Mouse (Mus musculus) activated CD4-positive, CD25-positive, alpha-beta regulatory T cell, adult 4 months (primary cell): ENCODE data around the gene Mars. TPM values are rescaled to one million over a fixed set of nuclear protein-coding genes. Genes with fewer than 3 reads are reported as not detected.

ENCODE experiments used
- ATAC-seq: one replicate; pipeline ENCODE4 v1.8.0; 2017
- polyA plus RNA-seq, 2 experiments: library from polyadenylated mRNA; unstranded; fragments of 100-300 nt; shearing (Covaris generic); gene quantifications; one replicate each; pipeline ENCODE4 v1.2.1; 2017

The Mars gene
- 10 to 100 TPM; 21.6 to 21.9 TPM for polyA plus RNA-seq

DNA sequence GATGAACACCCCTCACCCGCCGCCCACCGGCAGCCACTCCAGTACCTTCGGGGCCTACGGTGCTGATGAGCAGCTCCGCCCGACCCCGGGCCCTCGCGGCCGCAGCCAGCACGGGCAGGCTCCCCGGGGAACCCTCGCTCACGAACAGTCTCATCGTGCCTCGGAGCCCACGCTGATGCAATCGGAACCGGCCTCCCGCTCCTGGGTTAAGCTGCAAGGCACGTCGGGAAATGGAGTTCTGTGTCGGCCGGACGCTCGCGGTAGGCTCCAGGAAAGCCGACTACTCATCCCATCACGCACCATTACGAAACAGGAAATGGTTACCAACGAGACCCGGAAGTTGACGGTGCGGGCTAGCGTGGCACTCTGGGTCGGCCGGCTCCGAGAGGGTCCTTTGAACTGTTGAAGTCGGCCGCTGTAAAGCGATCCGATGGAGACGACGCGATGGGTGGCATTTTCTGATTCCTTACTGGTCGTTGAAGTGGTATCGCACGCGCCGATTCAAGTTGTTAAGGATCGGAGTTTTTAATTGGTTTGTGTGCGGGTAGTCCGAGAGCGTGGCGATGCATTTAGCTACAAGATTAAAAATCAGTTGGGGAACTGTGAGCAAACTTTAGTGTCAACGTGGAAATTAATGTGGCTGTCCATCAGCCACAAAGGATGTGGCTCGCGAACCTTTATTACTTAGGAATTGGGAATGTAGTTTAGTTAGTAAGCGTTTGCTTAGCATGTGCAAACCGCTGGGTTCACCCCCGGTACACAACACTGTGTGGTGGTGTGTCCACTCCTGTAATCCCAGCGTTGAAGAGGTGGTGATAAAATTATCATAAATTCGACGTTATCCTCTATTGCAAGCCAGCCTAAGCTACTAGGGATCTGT lies at the start of gene Mars:
TSS of gene Mars (minus strand) at position 311 of the 880 bp plus-strand sequence.
- ATAC-seq = peak; percentile 92

- no peak for ATAC-seq
These were observed 49.1 kb upstream of the Mars start for GRCm38 (mm10) chr10:127360714-127361113.

DNA sequence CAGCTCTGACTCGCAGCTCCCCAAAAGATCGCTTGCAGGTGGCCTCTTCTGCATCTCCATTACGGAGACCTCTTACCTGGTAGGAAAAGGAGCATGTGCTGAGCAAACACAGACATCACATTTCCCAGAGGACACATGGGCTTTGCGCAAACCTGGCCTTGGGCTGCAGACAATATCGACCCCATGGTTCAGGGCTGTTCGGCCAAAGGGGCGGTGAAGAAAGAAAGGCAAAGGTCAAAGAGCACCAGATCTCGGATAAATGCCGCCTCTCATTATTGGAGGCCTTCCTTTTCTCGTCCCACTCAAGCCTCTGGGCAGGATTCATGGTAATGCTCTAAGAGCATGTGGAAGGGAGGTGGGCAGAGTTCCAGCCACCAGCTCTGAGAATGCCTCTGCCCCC lies 43.8 kb upstream of the Mars start:
- no peak for ATAC-seq

GRCm38 (mm10) chr10:127353909-127354895 lies 42.6 kb upstream of the Mars start, which contains the start of gene Inhbe:
Gene Inhbe, minus strand, starts transcription at chr10:127354411.
- ATAC-seq = no peak

DNA sequence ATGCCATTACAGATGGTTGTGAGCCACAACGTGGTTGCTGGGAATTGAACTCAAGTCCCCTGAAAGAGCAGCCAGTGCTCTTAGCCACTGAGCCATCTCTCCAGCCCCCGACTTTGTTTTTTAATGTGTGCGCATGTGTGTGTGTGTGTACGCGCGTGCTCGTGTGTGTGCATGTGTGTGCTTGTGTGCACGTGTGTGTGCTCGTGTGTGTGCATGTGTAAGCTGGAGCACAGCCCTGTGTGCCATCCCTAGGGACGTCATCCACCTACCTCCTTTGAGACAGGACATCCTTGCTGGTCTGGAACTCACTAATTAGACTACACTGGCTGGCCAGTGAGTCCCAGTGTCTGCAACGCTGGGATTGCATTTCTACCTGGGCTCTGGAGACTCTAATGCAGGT lies 41.2 kb upstream of the Mars start:
- no peak for ATAC-seq

GRCm38 (mm10) chr10:127352187-127352586 lies 40.6 kb upstream of the Mars start:
- ATAC-seq = no peak

DNA sequence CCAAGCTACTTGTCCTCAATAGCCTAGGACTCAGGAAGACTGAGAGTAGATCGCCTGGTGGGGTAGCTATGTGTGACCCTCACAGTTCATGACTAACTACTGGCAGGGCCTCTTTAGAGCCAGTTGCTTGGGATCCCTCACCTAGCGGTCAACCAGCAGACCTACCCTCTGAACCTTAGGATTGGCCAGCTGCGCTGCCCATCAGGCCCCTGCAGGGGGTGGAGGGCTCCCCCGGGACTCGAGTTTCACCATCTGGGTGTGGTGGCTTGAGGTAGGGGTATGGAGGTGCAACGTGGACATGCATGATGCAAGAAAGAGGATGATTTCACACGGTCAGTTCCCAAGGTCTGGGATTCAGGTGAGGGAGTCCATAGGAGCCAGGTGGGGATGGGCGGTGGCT lies 40.1 kb upstream of the Mars start:
- no peak for ATAC-seq

- ATAC-seq = no peak
These were observed 39.7 kb upstream of the Mars start for GRCm38 (mm10) chr10:127351285-127351595.

- peak; percentile 99 for ATAC-seq
These were observed 39.2 kb upstream of the Mars start for GRCm38 (mm10) chr10:127350594-127351284.

DNA sequence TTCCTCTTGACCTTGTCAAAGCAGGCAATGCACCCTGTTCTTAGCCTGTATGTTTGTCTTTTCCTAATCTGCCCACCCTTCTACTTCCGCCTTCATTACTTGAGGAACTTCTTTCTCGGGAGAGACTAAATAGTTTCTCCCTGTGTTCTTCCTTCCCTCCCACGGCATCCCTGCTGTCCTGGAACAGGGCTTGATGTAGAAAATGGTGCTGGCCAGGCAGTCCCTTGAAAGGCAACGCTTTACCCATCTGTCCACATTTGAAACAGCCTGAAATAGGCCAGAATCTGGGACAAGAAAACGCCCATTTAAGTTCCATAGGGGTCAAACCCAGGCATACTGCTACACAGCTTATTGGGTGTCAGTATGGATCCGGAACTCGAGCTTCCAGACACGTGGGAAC lies 38.2 kb upstream of the Mars start:
- no peak for ATAC-seq

DNA sequence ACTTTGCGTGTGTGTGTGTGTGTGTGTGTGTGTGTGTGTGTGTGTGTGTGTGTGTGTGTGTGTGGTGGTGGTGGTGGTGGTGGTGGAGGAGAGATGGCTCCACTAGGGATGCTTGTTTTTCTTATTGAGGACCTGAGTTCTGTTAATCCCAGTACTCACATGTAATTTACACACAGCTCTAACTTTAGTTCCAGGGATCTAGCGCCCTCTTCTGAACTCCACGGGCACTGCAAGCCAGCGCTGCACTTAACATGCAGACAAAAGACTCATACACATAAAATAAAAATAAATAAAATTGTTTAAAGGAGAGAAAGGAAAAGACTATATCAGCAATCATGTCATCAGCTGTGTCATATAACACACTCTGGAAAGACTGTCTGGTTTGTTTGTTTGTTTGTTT lies 37.4 kb upstream of the Mars start:
- no peak for ATAC-seq

- no peak for ATAC-seq
These were observed 34.6 kb upstream of the Mars start for GRCm38 (mm10) chr10:127346173-127346572.

GRCm38 (mm10) chr10:127343029-127343428 lies 31.4 kb upstream of the Mars start:
- ATAC-seq = no peak

DNA sequence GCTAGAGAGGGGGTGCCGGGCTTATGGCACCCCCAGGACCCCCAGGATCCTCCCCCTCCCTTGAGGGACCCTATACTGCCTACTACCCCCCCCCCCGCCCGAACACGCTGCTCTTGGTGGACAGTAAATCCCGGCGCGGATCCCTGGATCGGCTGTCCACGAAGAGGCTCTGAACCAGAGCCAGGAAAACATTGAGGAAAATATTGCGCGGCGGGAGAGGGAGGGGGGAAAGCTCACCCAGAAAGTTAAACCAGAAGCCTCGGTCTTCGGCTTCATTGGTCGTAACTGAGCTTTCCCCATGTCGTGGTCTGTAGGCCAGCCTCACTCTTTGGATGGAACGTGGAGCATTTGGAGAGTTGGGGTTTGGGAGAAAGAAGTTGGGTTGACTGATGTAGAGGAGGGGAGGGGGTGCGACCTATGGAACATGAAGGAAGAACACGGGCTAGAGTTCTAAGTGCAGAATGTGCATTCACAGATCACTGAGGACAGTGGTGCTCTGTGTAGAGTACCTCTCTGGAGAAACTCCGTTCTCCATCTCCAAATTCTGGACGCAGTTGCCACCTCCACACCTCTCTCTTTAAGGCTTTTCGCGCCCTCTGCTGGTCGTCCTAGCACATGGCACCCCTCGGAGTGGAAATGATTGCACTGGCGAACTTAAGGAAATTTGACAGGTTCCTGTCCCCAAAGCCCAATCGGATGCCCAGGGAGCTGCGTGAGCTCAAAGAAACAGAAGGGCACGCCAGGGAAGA lies 30.5 kb upstream of the Mars start, which contains the start of gene Gli1:
TSS of gene Gli1 (minus strand) at position 84 of the 749 bp plus-strand sequence.
- peak; percentile 63 for ATAC-seq

DNA sequence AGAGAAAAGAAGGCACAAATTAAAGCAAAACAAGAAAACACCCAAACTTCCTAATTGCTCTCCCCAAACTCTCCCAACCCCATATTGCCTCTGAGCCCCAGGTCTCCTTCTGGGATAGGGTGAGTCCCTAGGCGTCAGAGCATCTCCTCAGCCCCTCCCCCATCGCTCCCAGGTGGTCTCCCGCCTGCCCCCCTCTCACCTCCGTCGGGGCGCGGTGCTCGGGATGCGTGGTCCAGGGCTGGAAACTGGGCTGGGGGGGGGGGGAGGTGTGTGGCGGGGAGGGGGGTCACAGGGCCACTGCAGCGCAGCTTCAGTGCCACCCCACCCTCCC lies 29.7 kb upstream of the Mars start:
- no peak for ATAC-seq

DNA sequence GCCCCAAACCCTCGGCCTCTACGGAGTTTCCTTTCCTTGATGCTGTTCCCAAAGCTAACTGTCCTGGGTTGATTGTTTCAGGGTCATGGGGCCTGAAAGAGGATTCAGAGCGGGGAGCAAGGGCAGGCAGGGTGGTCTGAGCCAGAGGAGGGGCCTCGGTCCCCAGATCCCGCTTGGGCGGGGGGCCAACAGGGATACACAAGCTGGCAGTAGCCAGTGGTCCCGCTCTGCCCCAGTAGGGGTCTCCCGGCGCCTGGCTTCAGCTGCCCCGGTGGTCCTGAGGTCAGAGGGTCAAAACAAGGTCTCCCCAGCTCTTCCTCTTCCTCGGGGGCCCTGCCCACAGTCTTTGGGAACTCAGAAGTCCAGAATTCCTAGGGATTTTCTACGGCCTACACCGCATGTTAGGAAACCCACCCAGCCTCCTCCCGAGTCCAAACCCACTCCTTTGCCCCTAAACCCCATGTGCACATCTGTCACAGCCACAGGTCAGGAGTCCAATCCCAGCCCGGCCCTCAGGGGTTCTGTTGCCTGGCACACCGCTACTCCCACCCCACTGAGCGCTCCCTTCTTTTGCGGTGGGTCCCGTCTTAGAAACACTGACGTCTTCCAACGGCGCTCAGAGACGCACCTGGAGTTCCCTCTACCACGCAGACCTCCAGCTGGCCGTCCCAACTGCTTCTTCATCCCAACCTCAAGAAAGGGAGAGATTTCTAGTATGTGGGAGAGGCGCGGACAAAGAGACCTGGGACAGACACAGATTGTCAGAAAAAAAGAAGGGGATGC lies 29.2 kb upstream of the Mars start:
- ATAC-seq = no peak

DNA sequence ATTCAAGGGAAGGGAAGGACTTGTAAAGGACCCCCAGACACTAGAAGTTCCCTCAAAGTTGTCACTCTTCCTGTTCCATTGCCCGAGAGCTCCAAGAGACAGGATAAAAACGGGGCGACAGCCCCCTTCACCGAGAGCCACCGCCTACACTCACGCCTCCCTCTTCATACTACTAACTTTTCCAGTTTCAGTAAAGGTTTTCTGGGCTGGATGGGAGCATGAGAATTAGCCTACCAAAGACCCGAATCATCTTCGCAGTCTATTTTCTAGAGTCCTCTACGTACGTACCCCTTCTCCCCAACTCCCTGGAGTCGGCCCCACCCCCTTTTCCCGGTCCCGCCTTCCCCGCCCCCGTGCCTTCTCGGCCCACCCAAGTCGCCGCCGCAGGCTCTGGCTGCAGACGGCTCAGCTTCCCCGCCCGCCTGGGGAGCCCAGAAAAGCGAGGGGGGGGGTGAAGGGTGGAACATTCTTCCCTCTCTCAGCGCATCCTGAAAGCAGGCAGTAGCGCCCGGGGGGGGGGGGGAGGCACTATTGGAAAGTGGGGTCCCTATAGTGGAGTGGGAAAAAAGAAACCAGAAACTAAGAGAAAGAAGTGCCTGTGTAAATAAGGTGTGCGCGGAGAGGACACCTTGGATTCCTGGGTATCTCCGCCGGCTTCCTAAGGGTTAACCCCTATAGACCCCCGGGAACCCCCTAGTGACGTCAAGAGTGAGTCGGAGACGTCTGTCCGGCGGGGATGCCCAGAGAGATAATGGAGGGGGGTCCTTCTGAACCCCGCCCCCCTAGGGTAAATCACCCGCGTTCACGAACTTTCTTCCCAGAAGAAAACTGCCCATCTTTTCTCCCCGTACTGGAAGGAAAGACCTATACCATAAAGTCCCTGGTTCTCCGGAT lies 28.3 kb upstream of the Mars start:
- no peak for ATAC-seq

DNA sequence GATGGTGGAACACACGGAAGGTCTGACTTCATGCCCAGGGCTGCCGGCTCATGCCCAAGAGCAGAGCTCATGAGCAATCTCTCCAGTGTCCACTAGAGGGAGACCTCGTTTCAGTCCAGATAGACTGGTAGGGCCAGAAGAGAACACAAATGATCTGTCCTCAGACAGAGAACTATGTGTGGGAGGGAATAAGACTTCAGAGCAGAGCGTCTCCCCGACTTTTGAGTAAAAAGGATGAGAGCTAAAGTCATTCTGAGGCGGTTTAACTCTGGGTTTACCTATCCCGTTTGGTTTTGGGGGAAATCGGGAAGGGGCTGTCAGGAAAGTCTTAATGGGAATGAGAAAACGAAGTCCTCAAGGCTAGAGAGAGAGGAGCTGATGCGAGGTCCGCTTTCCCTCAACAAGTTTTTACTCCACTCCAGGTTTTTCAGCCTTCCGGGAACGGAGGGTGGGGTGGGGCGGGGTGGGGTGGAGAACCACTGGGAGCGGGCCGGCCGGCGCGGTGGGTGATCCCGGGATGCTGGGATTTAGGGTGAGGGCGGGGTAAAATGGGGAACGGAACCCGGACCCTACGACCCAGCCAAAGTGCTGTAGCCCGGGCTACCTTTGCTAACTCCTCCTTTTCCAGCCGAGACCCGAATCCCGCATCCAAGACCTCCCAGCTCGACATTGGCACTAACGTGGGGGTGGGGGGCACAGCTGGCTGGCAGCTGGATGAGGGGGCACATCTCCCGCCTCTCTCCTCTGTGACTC lies 27.5 kb upstream of the Mars start:
- peak; percentile 79 for ATAC-seq

DNA sequence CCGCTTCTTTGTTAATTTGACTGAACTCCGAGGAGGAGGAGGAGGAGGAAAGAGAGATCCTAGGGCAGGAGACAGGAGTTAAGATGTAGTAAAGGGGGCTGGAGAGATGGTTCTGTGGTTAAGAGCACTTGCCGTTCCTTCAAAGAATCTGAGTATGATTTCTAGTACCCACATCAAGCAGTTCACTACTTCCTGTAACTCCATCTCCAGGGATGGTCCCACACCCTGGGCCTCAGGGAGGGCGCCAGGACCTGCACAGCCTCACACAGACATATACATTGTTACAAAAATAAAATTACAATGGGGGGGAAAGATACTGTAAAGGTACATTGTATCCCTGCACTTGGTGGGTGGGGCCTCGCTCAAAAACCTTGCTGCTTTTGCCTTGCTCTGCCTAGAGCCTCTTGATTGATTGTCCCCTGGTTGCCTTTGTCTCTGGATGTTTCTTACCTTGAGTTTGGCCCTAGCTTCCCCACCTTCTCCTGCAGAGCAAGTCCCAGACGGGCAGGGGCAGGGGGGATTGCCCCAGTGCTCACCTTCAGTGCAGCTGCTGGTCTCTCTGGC lies 26.0 kb upstream of the Mars start:
- peak; percentile 22 for ATAC-seq
